Mouse (Mus musculus) liver, postnatal 0 days (tissue): ENCODE data around the gene Arhgef11. TPM values are rescaled to one million over a fixed set of nuclear protein-coding genes. Genes with fewer than 3 reads are reported as not detected.

Experiments used
- ATAC-seq: fragments of 200-750 bp; cut with Nextera tagmentation; 2 replicates; pipeline ENCODE4 v1.8.0; 2017; ENCODE audit warnings: mild to moderate bottlenecking, moderate library complexity
- DNase-seq: peaks from one replicate; pipeline ENCODE4 v3.0.0-alpha.2; 2016
- H3K27ac ChIP-seq: fragments of 300-500 bp; sonication (generic); 2 replicates; pipeline ENCODE4 v1.5.1; 2014; ENCODE audit warnings: antibody characterized with exemption, moderate library complexity, mild to moderate bottlenecking, low read depth
- H3K27me3 ChIP-seq: fragments of 300-500 bp; sonication (generic); 2 replicates; pipeline ENCODE4 v1.6.1; 2014; ENCODE audit warnings: low read length, control low read depth, mixed read lengths; ENCODE audit not compliant: insufficient read depth
- H3K36me3 ChIP-seq: fragments of 300-500 bp; sonication (generic); replicated peaks from 2 replicates; pipeline ENCODE4 v1.6.1; 2014; ENCODE audit warnings: mild to moderate bottlenecking, control low read depth, low read length, moderate library complexity, mixed read lengths; ENCODE audit not compliant: insufficient read depth
- H3K4me1 ChIP-seq: fragments of 300-500 bp; sonication (generic); 2 replicates; pipeline ENCODE4 v1.6.1; 2014; ENCODE audit warnings: antibody characterized with exemption, mild to moderate bottlenecking, control low read depth; ENCODE audit not compliant: insufficient read depth
- H3K4me2 ChIP-seq: fragments of 300-500 bp; sonication (generic); 2 replicates; pipeline ENCODE4 v1.6.1; 2014; ENCODE audit warnings: low read depth, mild to moderate bottlenecking, low read length, moderate library complexity, mixed read lengths
- H3K4me3 ChIP-seq: fragments of 300-500 bp; sonication (generic); 2 replicates; pipeline ENCODE4 v1.5.1; 2014; ENCODE audit warnings: low read depth, low read length
- H3K9ac ChIP-seq: fragments of 300-500 bp; sonication (generic); replicated peaks from 2 replicates; pipeline ENCODE4 v1.6.1; 2014; ENCODE audit warnings: mild to moderate bottlenecking, moderate library complexity
- H3K9me3 ChIP-seq: fragments of 300-500 bp; sonication (generic); 2 replicates; pipeline ENCODE4 v1.6.1; 2016; ENCODE audit warnings: mild to moderate bottlenecking, control low read depth, low read length, mixed read lengths
- CTCF ChIP-seq: sonication (generic); IDR thresholded peaks from 2 replicates; pipeline ENCODE4 v1.5.1; 2016; ENCODE audit warnings: antibody characterized with exemption, low read depth
- EP300 ChIP-seq: IDR thresholded peaks from 2 replicates; pipeline ENCODE4 v1.6.1; 2016; ENCODE audit warnings: antibody characterized with exemption, low read depth, mild to moderate bottlenecking
- WGBS: fragments of 180-500 bp; shearing (Covaris S2); extraction: QIAGEN DNeasy Blood & Tissue Kit; methylation state at CpG from one replicate; pipeline ENCODE4 v1.1.7; 2014; ENCODE audit not compliant: insufficient replicate concordance; 5-methylcytosine and 5-hydroxymethylcytosine counted together
- polyA plus RNA-seq: library from polyadenylated mRNA; unstranded; fragments of >200 nt; fragmentation: Nextera tagmentation; extraction: Ambion mirVana; gene quantifications from 2 replicates; pipeline ENCODE4 v1.2.1, GENCODE M21; 2015

The Arhgef11 gene
- polyA plus RNA-seq, 1 experiment from 2014 or later, result 2.8 TPM

DNA sequence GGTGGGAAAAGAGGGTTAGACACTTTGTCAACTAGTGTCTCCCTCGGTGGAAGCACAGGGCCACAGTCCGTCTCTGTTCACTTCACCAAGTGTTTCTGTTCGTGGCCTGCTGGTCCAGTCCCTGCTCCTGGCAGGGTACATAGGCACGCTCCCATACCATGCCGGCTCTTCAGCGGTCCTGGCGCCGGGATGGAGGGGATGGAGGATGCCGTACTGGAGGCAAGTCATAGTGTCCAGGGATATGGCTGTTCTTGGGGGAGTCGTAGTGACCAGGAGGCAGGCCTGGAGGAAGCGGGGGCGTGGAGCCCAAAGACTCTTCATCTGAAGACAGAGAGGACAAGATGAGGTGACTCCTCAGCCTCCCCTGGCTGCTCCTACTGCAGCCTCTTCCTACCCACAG lies 132.6 kb downstream of the Arhgef11 start:
- Histone ChIP-seq H3K4me2 (no peak overlapping the region), H3K9me3 (no peaks in the 10 kb centered on the region), H3K4me3 (no peak overlapping the region), H3K27me3 (no peaks in the 10 kb centered on the region), H3K36me3 (no peaks in the 10 kb centered on the region; the same call in 1 of the 2 replicates), H3K4me1 (no peaks in the 10 kb centered on the region), H3K9ac (no peak overlapping the region), H3K27ac (no peak overlapping the region)
- ATAC-seq, result no peak
- TF ChIP-seq EP300, result no peak
- no peak for TF ChIP-seq CTCF
- WGBS, result 84% methylated on average over 12 of the region's 12 CpGs
- no peak for DNase-seq

- H3K9ac ChIP-seq, result no peak overlapping the region
- no peaks in the 10 kb centered on the region for H3K4me1 ChIP-seq
- H3K4me3 ChIP-seq, result no peak overlapping the region
- H3K27ac ChIP-seq, result no peak overlapping the region
- TF ChIP-seq CTCF (no peak), EP300 (no peak)
- DNase-seq, result no peak
- 74% methylated on average over 3 of the region's 3 CpGs for WGBS
- no peaks in the 10 kb centered on the region for H3K9me3 ChIP-seq
- H3K36me3 ChIP-seq, result no peaks in the 10 kb centered on the region; the same call in 1 of the 2 replicates
- ATAC-seq, result no peak
- H3K27me3 ChIP-seq, result no peaks in the 10 kb centered on the region
- no peak overlapping the region for H3K4me2 ChIP-seq
These were observed 135.2 kb downstream of the Arhgef11 start for GRCm38 (mm10) chr3:87752567-87752966.

GRCm38 (mm10) chr3:87753829-87754228 lies 136.5 kb downstream of the Arhgef11 start:
- Histone ChIP-seq H3K36me3 (no peaks in the 10 kb centered on the region; the same call in 1 of the 2 replicates), H3K4me2 (no peak overlapping the region), H3K4me1 (no peaks in the 10 kb centered on the region), H3K9me3 (no peaks in the 10 kb centered on the region), H3K27ac (no peak overlapping the region), H3K4me3 (no peak overlapping the region), H3K27me3 (no peaks in the 10 kb centered on the region), H3K9ac (no peak overlapping the region)
- TF ChIP-seq EP300, result no peak
- no peak for TF ChIP-seq CTCF
- 85% methylated on average over 13 of the region's 13 CpGs for WGBS
- no peak for ATAC-seq
- no peak for DNase-seq

DNA sequence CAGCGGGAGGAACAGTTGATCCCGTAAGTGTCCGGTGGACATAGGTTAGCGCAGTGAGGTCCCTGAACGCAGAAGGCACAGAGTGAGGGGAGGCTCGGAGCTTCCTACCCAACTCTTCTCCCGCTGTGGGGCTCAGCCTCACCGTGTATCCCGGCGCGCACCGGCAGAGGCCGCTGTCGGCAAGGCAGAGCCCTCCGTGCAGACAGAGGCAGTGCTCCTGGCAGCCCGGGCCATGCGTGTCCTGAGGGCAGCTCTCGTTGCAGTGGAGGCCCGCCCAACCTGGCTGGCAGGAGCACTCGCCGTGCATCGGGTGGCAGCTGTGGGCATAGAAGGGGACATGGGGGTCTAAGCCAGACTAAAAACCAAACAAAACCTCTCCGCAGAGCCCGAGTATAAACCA lies 138.6 kb downstream of the Arhgef11 start:
- H3K4me1 ChIP-seq, result no peaks in the 10 kb centered on the region
- H3K4me2 ChIP-seq, result no peak overlapping the region
- TF ChIP-seq EP300 (no peak), CTCF (peak; percentile 97)
- H3K36me3 ChIP-seq, result no peaks in the 10 kb centered on the region; the same call in 1 of the 2 replicates
- H3K27me3 ChIP-seq, result no peaks in the 10 kb centered on the region
- H3K9me3 ChIP-seq, result no peaks in the 10 kb centered on the region
- 14% methylated on average over 24 of the region's 24 CpGs for WGBS
- H3K9ac ChIP-seq, result no peak overlapping the region
- DNase-seq (peak; percentile 87), ATAC-seq (peak; percentile 86)
- no peak overlapping the region for H3K4me3 ChIP-seq
- H3K27ac ChIP-seq, result no peak overlapping the region

DNA sequence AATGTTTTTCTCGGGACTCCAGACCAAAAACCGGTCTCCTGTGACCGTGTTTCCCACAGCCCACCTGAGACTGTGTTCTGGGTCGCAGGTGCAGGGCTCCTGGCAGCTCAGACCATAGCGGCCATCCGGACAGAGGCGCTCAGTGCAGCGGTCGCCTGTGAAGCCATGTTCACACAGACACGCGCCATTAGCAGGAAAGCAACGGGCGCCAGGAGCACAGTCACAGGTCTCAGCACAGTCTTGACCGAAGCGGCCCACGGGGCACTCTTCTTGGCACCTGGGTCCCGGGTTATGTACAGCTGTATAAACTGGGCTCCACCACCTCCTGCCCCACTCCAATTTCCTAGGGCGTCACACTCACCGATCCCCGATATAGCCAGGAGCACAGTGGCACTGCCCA lies 139.1 kb downstream of the Arhgef11 start:
- no peak overlapping the region for H3K9ac ChIP-seq
- WGBS, result 74% methylated on average over 20 of the region's 20 CpGs
- no peak overlapping the region for H3K4me3 ChIP-seq
- H3K36me3 ChIP-seq, result no peaks in the 10 kb centered on the region; the same call in 1 of the 2 replicates
- no peaks in the 10 kb centered on the region for H3K27me3 ChIP-seq
- H3K27ac ChIP-seq, result no peak overlapping the region
- DNase-seq, result no peak
- TF ChIP-seq CTCF, result no peak
- no peak for TF ChIP-seq EP300
- H3K4me2 ChIP-seq, result no peak overlapping the region
- 0 out of 2 replicates have a peak, but pooled peaks cover 3% of the 10 kb centered on the region for H3K4me1 ChIP-seq
- no peaks in the 10 kb centered on the region for H3K9me3 ChIP-seq
- no peak for ATAC-seq

DNA sequence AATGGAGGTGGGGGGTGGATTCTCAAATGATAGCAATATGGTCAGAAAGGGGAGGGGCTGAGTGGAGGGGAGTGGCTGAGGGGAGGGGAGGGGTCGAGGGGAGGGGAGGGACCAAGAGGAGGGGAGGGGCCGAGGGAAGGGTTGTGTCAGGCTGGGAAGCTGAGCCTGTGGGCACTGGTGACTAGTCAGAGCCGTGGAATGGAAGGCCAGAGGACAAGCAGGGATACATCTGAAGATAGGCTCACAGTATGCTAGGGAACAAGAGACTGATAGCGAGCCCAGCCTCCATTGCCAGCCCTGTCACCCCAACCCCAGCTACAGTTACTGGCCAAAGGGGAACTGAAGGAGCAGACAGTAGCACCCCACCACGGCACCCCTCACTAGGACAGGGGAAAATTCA lies 141.3 kb downstream of the Arhgef11 start:
- no peak for TF ChIP-seq CTCF
- TF ChIP-seq EP300, result no peak
- DNase-seq, result no peak
- no peak overlapping the region for H3K9ac ChIP-seq
- H3K36me3 ChIP-seq, result no peaks in the 10 kb centered on the region; the same call in 1 of the 2 replicates
- no peak overlapping the region for H3K4me3 ChIP-seq
- no peaks in the 10 kb centered on the region for H3K9me3 ChIP-seq
- WGBS, result 46% methylated on average over 5 of the region's 5 CpGs
- no peak for ATAC-seq
- 0 out of 2 replicates have a peak, but pooled peaks cover 6% of the 10 kb centered on the region for H3K4me1 ChIP-seq
- H3K27me3 ChIP-seq, result no peaks in the 10 kb centered on the region
- H3K4me2 ChIP-seq, result no peak overlapping the region
- no peak overlapping the region for H3K27ac ChIP-seq
